Mouse (Mus musculus) kidney, adult 2 months (tissue): Measurements from ENCODE around the gene Jade1.

ENCODE experiments used
- CTCF ChIP-seq: fragments of 200-500 bp; conservative IDR thresholded peaks from 2 replicates; pipeline ENCODE4 v1.5.1; 2011; ENCODE audit warnings: low read depth, mild to moderate bottlenecking, control low read depth, low read length, moderate library complexity, mixed read lengths; ENCODE audit not compliant: insufficient read depth, insufficient read length
- POLR2A ChIP-seq: fragments of 200-500 bp; IDR thresholded peaks from one replicate; pipeline ENCODE4 v1.6.1; 2011; ENCODE audit warnings: low read depth, low read length, control low read depth

DNA sequence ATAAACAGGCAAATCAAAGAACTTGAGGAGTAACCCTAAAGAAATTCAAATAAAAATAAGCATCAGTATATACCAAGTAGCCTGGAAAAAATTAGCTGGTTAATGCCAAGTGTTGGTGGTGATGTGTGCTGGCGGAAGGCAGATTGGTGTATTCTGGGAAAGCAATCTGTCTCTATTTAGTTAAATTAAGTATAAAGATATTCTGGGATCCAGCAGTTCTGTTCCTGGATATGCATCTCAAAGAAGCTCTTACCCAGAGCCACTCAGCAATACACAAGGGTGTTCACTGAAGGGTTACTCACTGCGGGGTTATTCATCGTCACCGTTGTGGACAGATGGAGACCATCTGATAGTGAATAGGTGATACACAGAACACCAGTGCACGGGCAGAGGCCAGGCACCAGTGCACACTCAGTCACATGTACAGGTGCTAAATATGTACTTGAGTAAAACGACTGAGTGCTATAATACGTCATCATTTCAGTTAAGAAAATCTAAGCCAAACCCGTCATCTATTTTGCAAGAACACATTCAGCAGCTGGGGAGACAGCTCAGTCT, 38.5 kb upstream of the Jade1 start:
- TF ChIP-seq CTCF (no peak), POLR2A (no peak)
